Mouse (Mus musculus) testis, adult 2 months (tissue): ENCODE results near the gene Mcemp1. TPM values are rescaled to one million over a fixed set of nuclear protein-coding genes. Genes with fewer than 3 reads are reported as not detected.

ENCODE experiments used
- H3K27ac ChIP-seq: fragments of 200-500 bp; 2 replicates; pipeline ENCODE4 v1.5.1; 2012; ENCODE audit warnings: low read depth, low read length; ENCODE audit not compliant: control insufficient read depth, insufficient read depth
- H3K27me3 ChIP-seq: fragments of 200-500 bp; 2 replicates; pipeline ENCODE4 v1.6.1; 2012; ENCODE audit warnings: mild to moderate bottlenecking, low read length, moderate library complexity; ENCODE audit not compliant: control insufficient read depth, insufficient read depth
- H3K36me3 ChIP-seq: fragments of 200-500 bp; 2 replicates; pipeline ENCODE4 v1.6.1; 2012; ENCODE audit warnings: mild to moderate bottlenecking, low read length; ENCODE audit not compliant: control insufficient read depth, insufficient read depth
- H3K4me1 ChIP-seq: fragments of 200-500 bp; 2 replicates; pipeline ENCODE4 v1.6.1; 2012; ENCODE audit warnings: low read length; ENCODE audit not compliant: control insufficient read depth, insufficient read depth
- H3K4me3 ChIP-seq: fragments of 200-500 bp; 2 replicates; pipeline ENCODE4 v1.5.1; 2012; ENCODE audit warnings: low read depth, mild to moderate bottlenecking, low read length, moderate library complexity, mixed read lengths; ENCODE audit not compliant: control insufficient read depth
- CTCF ChIP-seq: fragments of 200-500 bp; IDR thresholded peaks from 2 replicates; pipeline ENCODE4 v1.5.1; 2012; ENCODE audit warnings: low read depth, mild to moderate bottlenecking, inconsistent platforms, low read length, moderate library complexity; ENCODE audit not compliant: control insufficient read depth, insufficient read depth, insufficient replicate concordance
- POLR2A ChIP-seq: fragments of 200-500 bp; IDR thresholded peaks from 2 replicates; pipeline ENCODE4 v1.6.1; 2012; ENCODE audit warnings: low read depth, mild to moderate bottlenecking, inconsistent platforms, low read length, moderate library complexity; ENCODE audit not compliant: control insufficient read depth
- polyA plus RNA-seq: library from polyadenylated mRNA; depleted of rRNA; stranded (reverse); fragments of >200 nt; gene quantifications from 2 replicates; pipeline ENCODE4 v1.2.3, GENCODE M21; 2012; rRNA removed

The Mcemp1 gene
- 0.06 and 0.44 TPM in 2 replicates for polyA plus RNA-seq

- TF ChIP-seq POLR2A (no peak), CTCF (no peak)
- no peak within 1 kb of the TSS for H3K4me3 ChIP-seq
- H3K27me3 ChIP-seq, result no peaks in the 10 kb centered on the region
- no peaks in the 10 kb centered on the region for H3K4me1 ChIP-seq
- no peak within 1 kb of the TSS for H3K27ac ChIP-seq
- no peaks in the 10 kb centered on the region for H3K36me3 ChIP-seq
Measured at GRCm38 (mm10) chr8:3665507-3665906, at the start of gene Mcemp1. TSS of gene Mcemp1 (plus strand) at chr8:3665754.

GRCm38 (mm10) chr8:3621199-3621970, 44.2 kb upstream of the Mcemp1 start, which contains the start of the genes Xab2 and Pet100:
TSS of gene Xab2 (minus strand) at chr8:3621316.
TSS of gene Pet100 (plus strand) at chr8:3621548.
- Histone ChIP-seq H3K36me3 (0 out of 2 replicates have a peak, but pooled peaks cover 2% of the 10 kb centered on the region), H3K4me3 (peak within 1 kb of the TSS; percentile 98), H3K4me1 (peaks cover 4% of the 10 kb centered on the region), H3K27me3 (no peaks in the 10 kb centered on the region), H3K27ac (peak within 1 kb of the TSS; percentile 83)
- TF ChIP-seq CTCF (no peak), POLR2A (peak; percentile 91)

- no peak overlapping the region for H3K27ac ChIP-seq
- 0 out of 2 replicates have a peak, but pooled peaks cover 2% of the 10 kb centered on the region for H3K36me3 ChIP-seq
- no peaks in the 10 kb centered on the region for H3K27me3 ChIP-seq
- H3K4me3 ChIP-seq, result peak overlapping the region; percentile 98
- TF ChIP-seq POLR2A, result no peak
- no peak for TF ChIP-seq CTCF
- H3K4me1 ChIP-seq, result peaks cover 4% of the 10 kb centered on the region
Measured at GRCm38 (mm10) chr8:3622119-3622518, 43.4 kb upstream of the Mcemp1 start.

GRCm38 (mm10) chr8:3625445-3625844, 40.1 kb upstream of the Mcemp1 start, which contains the start of gene Pcp2:
TSS of gene Pcp2 (minus strand) at chr8:3625545.
- peaks cover 4% of the 10 kb centered on the region for H3K4me1 ChIP-seq
- no peak within 1 kb of the TSS for H3K4me3 ChIP-seq
- TF ChIP-seq CTCF (no peak), POLR2A (no peak)
- H3K27me3 ChIP-seq, result no peaks in the 10 kb centered on the region
- no peak within 1 kb of the TSS for H3K27ac ChIP-seq
- no peaks in the 10 kb centered on the region for H3K36me3 ChIP-seq

GRCm38 (mm10) chr8:3626971-3627370, 38.6 kb upstream of the Mcemp1 start:
- Histone ChIP-seq H3K4me1 (peaks cover 6% of the 10 kb centered on the region), H3K36me3 (no peaks in the 10 kb centered on the region), H3K4me3 (no peak overlapping the region), H3K27ac (no peak overlapping the region), H3K27me3 (no peaks in the 10 kb centered on the region)
- TF ChIP-seq POLR2A (no peak), CTCF (no peak)

- Histone ChIP-seq H3K4me3 (no peak overlapping the region), H3K4me1 (peaks cover 4% of the 10 kb centered on the region; the same call in 1 of the 2 replicates), H3K27me3 (no peaks in the 10 kb centered on the region), H3K27ac (no peak overlapping the region), H3K36me3 (no peaks in the 10 kb centered on the region)
- TF ChIP-seq CTCF (no peak), POLR2A (no peak)
Measured at GRCm38 (mm10) chr8:3628014-3628413, 37.5 kb upstream of the Mcemp1 start.

- Histone ChIP-seq H3K27ac (no peak within 1 kb of the TSS), H3K4me3 (peak within 1 kb of the TSS; percentile 73), H3K4me1 (peaks cover 4% of the 10 kb centered on the region; the same call in 1 of the 2 replicates), H3K36me3 (no peaks in the 10 kb centered on the region), H3K27me3 (no peaks in the 10 kb centered on the region)
- peak; percentile 64 for TF ChIP-seq POLR2A
- no peak for TF ChIP-seq CTCF
Measured at GRCm38 (mm10) chr8:3630647-3631477, 34.7 kb upstream of the Mcemp1 start, which contains the start of gene Stxbp2. TSS of gene Stxbp2 (plus strand) at chr8:3630955.
